In the genomic region with DNA sequence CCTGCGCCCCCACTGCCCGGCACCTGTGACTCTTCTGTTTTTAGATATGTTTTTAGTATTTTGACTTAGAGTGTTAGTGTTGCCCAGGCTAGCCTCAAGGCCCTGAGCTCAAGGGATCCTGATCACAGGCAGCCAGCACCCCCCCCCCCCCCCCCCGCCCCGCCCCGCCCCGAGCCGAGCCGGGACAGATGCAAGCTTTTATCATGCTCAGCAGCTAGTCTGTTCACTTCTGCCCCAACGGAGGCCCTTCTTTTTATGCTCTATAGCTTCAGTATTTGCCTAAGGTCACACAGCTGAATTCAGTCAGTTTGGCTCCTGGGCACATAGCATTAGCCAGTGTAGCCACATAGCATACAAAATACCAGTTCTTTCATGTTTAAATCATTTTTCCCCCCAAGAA, we compare ENCODE assay signal across 31 mouse cellular contexts. TPM values are rescaled to one million over a fixed set of nuclear protein-coding genes. Genes with fewer than 3 reads are reported as not detected.
DNase-seq lines count a peak whose midpoint lies in the region; ATAC-seq lines count a peak whose summit lies in the region.
"Had no signal": no experiment of that assay in that cellular context is flagged by ENCODE, and none has a peak within 500 bp of the region (broad histone marks: within the 10 kb centered on the region; RNA-seq: fewer than 3 reads in every experiment).

No protein-coding gene starts in this region.

- no peak overlapping the region for H3K27ac ChIP-seq in midbrain, embryonic 11.5 days (ENCODE audit: low read depth, low read length)
- no peak overlapping the region for H3K27ac ChIP-seq in midbrain, embryonic 15.5 days
- peak overlapping the region; percentile 58 for H3K27ac ChIP-seq in liver, embryonic 13.5 days
- H3K27ac ChIP-seq: embryonic facial prominence, embryonic 15.5 days; forebrain, embryonic 10.5 days; heart, embryonic 15.5 days; hindbrain, embryonic 13.5 days; macrophage; neural tube, embryonic 15.5 days had no signal

- no peak overlapping the region for H3K9ac ChIP-seq in midbrain, embryonic 11.5 days (ENCODE audit: low read length)
- no peak overlapping the region for H3K9ac ChIP-seq in midbrain, embryonic 15.5 days
- no peak overlapping the region for H3K9ac ChIP-seq in liver, embryonic 13.5 days
- H3K9ac ChIP-seq: embryonic facial prominence, embryonic 15.5 days; heart, embryonic 15.5 days; hindbrain, embryonic 13.5 days; neural tube, embryonic 15.5 days had no signal

- 49% methylated on average over 7 of the region's 9 CpGs for WGBS in midbrain, embryonic 11.5 days
- 45% methylated on average over 9 of the region's 9 CpGs for WGBS in midbrain, embryonic 15.5 days
- WGBS in liver, embryonic 13.5 days (ENCODE audit: insufficient replicate concordance): 35% methylated on average over 7 of the region's 9 CpGs

- no peaks in the 10 kb centered on the region for H3K36me3 ChIP-seq in midbrain, embryonic 11.5 days (ENCODE audit: control insufficient read depth, insufficient read depth, low read length)
- no peaks in the 10 kb centered on the region for H3K36me3 ChIP-seq in midbrain, embryonic 15.5 days (replicated peaks)
- no peaks in the 10 kb centered on the region for H3K36me3 ChIP-seq in liver, embryonic 13.5 days
- H3K36me3 ChIP-seq: embryonic facial prominence, embryonic 15.5 days; forebrain, embryonic 10.5 days; G1E; heart, embryonic 15.5 days; hindbrain, embryonic 13.5 days; neural tube, embryonic 15.5 days had no signal

- no peaks in the 10 kb centered on the region for H3K27me3 ChIP-seq in midbrain, embryonic 11.5 days (ENCODE audit: control insufficient read depth, insufficient read depth, low read length)
- H3K27me3 ChIP-seq in midbrain, embryonic 15.5 days (replicated peaks): no peaks in the 10 kb centered on the region
- H3K27me3 ChIP-seq in liver, embryonic 13.5 days: no peaks in the 10 kb centered on the region
- H3K27me3 ChIP-seq: embryonic facial prominence, embryonic 15.5 days; heart, embryonic 15.5 days; hindbrain, embryonic 13.5 days; neural tube, embryonic 15.5 days had no signal

- ATAC-seq in midbrain, embryonic 11.5 days (ENCODE audit: low FRiP score): peak; percentile 65; the same call in 1 of the 2 replicates
- no peak for ATAC-seq in midbrain, embryonic 15.5 days (replicated peaks)
- ATAC-seq in liver, embryonic 13.5 days (ENCODE audit: low read depth): peak; percentile 88

- no peak overlapping the region for H3K4me2 ChIP-seq in midbrain, embryonic 11.5 days
- no peak overlapping the region for H3K4me2 ChIP-seq in midbrain, embryonic 15.5 days
- peak overlapping the region; percentile 38 for H3K4me2 ChIP-seq in liver, embryonic 13.5 days
- H3K4me2 ChIP-seq: embryonic facial prominence, embryonic 15.5 days; heart, embryonic 15.5 days; hindbrain, embryonic 13.5 days; neural tube, embryonic 15.5 days had no signal

- no peaks in the 10 kb centered on the region for H3K9me3 ChIP-seq in midbrain, embryonic 11.5 days (ENCODE audit: control insufficient read depth, low read length)
- H3K9me3 ChIP-seq in midbrain, embryonic 15.5 days: no peaks in the 10 kb centered on the region
- H3K9me3 ChIP-seq in liver, embryonic 13.5 days (replicated peaks): no peaks in the 10 kb centered on the region
- H3K9me3 ChIP-seq: embryonic facial prominence, embryonic 15.5 days; forebrain, embryonic 10.5 days; G1E; heart, embryonic 15.5 days; hindbrain, embryonic 13.5 days; neural tube, embryonic 15.5 days had no signal

- H3K4me3 ChIP-seq in midbrain, embryonic 11.5 days (ENCODE audit: low read depth, low read length): no peak overlapping the region
- no peak overlapping the region for H3K4me3 ChIP-seq in midbrain, embryonic 15.5 days
- no peak overlapping the region for H3K4me3 ChIP-seq in liver, embryonic 13.5 days (replicated peaks)
- H3K4me3 ChIP-seq: embryonic facial prominence, embryonic 15.5 days; forebrain, embryonic 10.5 days; heart, embryonic 15.5 days; hindbrain, embryonic 13.5 days; myocyte; neural tube, embryonic 15.5 days had no signal

- no peaks in the 10 kb centered on the region; the same call in 1 of the 2 replicates for H3K4me1 ChIP-seq in midbrain, embryonic 11.5 days (ENCODE audit: control insufficient read depth, insufficient read depth, low read length)
- no peaks in the 10 kb centered on the region for H3K4me1 ChIP-seq in midbrain, embryonic 15.5 days
- peaks cover 48% of the 10 kb centered on the region for H3K4me1 ChIP-seq in liver, embryonic 13.5 days (replicated peaks)
- H3K4me1 ChIP-seq: embryonic facial prominence, embryonic 15.5 days; heart, embryonic 15.5 days; neural tube, embryonic 15.5 days had no signal

- no peak for DNase-seq in midbrain, embryonic 11.5 days (ENCODE audit: low spot score, missing footprints)
- peak; percentile 82 for DNase-seq in R1 (ENCODE audit: low read depth, low spot score)
- DNase-seq in liver, embryonic 13.5 days: no peak
- peak; percentile 17 for DNase-seq in yolk sac, embryonic 10.5 days (ENCODE audit: low spot score)
- no peak for DNase-seq in adrenal gland, postnatal 36 days
- DNase-seq in layer of hippocampus, adult 11-12 months (ENCODE audit: low spot score): no peak
- DNase-seq: cerebellum, adult 18-20 months; cerebellum, postnatal 25 days; kidney, adult 9 months; kidney, postnatal 36 days; layer of hippocampus, adult 9-11 months; midbrain, embryonic 14.5 days; right cerebral cortex, postnatal 25 days had no signal

RNA-seq across cellular contexts. Expression of gene Gm6169, which starts 12.7 kb away (rescaled TPM):
- polyA plus RNA-seq in midbrain, embryonic 11.5 days (2014; fragmentation: Nextera tagmentation; extraction: Ambion mirVana): 0.48 and 0.53 TPM in 2 replicates
- 0.64 and 0.77 TPM in 2 replicates for polyA plus RNA-seq in midbrain, embryonic 15.5 days (2015; fragmentation: Nextera tagmentation; extraction: Ambion mirVana)
- polyA plus RNA-seq in liver, embryonic 13.5 days (2015; fragmentation: Nextera tagmentation; extraction: Ambion mirVana): 0.79 and 0.97 TPM in 2 replicates
- 10 to 100 TPM in 1 of 2 experiments, 1 to 10 TPM in 1; 1.1 to 10.4 TPM for total RNA-seq in adrenal gland, postnatal 36 days (2021)

RNA-seq across cellular contexts. Expression of gene Fam169a, which starts 19.2 kb away (rescaled TPM):
- 13.9 and 14.0 TPM in 2 replicates for polyA plus RNA-seq in midbrain, embryonic 11.5 days (2014; fragmentation: Nextera tagmentation; extraction: Ambion mirVana)
- 27.2 and 31.7 TPM in 2 replicates for polyA plus RNA-seq in midbrain, embryonic 15.5 days (2015; fragmentation: Nextera tagmentation; extraction: Ambion mirVana)
- 2.1 and 2.3 TPM in 2 replicates for polyA plus RNA-seq in liver, embryonic 13.5 days (2015; fragmentation: Nextera tagmentation; extraction: Ambion mirVana)
- 10 to 100 TPM in 1 of 2 experiments, 1 to 10 TPM in 1; 1.8 to 14.0 TPM for total RNA-seq in adrenal gland, postnatal 36 days (2021)
- polyA plus RNA-seq: G1E; spleen, adult 2 months had no signal

RNA-seq across cellular contexts. Expression of gene Gfm2, which starts 51.4 kb away (rescaled TPM):
- polyA plus RNA-seq in midbrain, embryonic 11.5 days (2014; fragmentation: Nextera tagmentation; extraction: Ambion mirVana): 32.8 and 36.6 TPM in 2 replicates
- 31.4 and 36.4 TPM in 2 replicates for polyA plus RNA-seq in midbrain, embryonic 15.5 days (2015; fragmentation: Nextera tagmentation; extraction: Ambion mirVana)
- 21.4 and 24.6 TPM in 2 replicates for polyA plus RNA-seq in liver, embryonic 13.5 days (2015; fragmentation: Nextera tagmentation; extraction: Ambion mirVana)
- total RNA-seq in adrenal gland, postnatal 36 days (2021): 10 to 100 TPM; 40.5 to 46.5 TPM

RNA-seq across cellular contexts. Expression of gene Nsa2, which starts 51.4 kb away (rescaled TPM):
- polyA plus RNA-seq in midbrain, embryonic 11.5 days (2014; fragmentation: Nextera tagmentation; extraction: Ambion mirVana): 64.7 and 69.8 TPM in 2 replicates
- 33.0 and 35.2 TPM in 2 replicates for polyA plus RNA-seq in midbrain, embryonic 15.5 days (2015; fragmentation: Nextera tagmentation; extraction: Ambion mirVana)
- 38.2 and 43.6 TPM in 2 replicates for polyA plus RNA-seq in liver, embryonic 13.5 days (2015; fragmentation: Nextera tagmentation; extraction: Ambion mirVana)
- 10 to 100 TPM; 65.3 to 68.8 TPM for total RNA-seq in adrenal gland, postnatal 36 days (2021)

RNA-seq across cellular contexts. Expression of gene 1700029F12Rik, which starts 52.2 kb away (rescaled TPM):
- polyA plus RNA-seq in midbrain, embryonic 11.5 days (2014; fragmentation: Nextera tagmentation; extraction: Ambion mirVana): not detected in 2 replicates
- polyA plus RNA-seq in midbrain, embryonic 15.5 days (2015; fragmentation: Nextera tagmentation; extraction: Ambion mirVana): not detected in 2 replicates
- not detected in 2 replicates for polyA plus RNA-seq in liver, embryonic 13.5 days (2015; fragmentation: Nextera tagmentation; extraction: Ambion mirVana)
- not detected for total RNA-seq in adrenal gland, postnatal 36 days (2021)
- total RNA-seq: G1E; gastrocnemius, adult 18-20 months; granulocyte monocyte progenitor cell, adult 5-6 weeks; left cerebral cortex, postnatal 10 days had no signal
- polyA plus RNA-seq: C2C12; embryonic facial prominence, embryonic 15.5 days; forebrain, embryonic 10.5 days; G1E; heart, embryonic 15.5 days; hindbrain, embryonic 13.5 days; intestine, embryonic 14.5 days; limb, embryonic 14.5 days; lung, embryonic 16.5 days; macrophage; midbrain, embryonic 14.5 days; myocyte; neural tube, embryonic 15.5 days; stomach, embryonic 16.5 days had no signal

Comparison
In these comparisons a context has a peak if more than half of its experiments do, and no peak if none do; other contexts are left out.
1. DNase-seq: peak in R1 (single experiment) and yolk sac, embryonic 10.5 days (single experiment); none in midbrain, embryonic 11.5 days (single experiment), liver, embryonic 13.5 days (single experiment), adrenal gland, postnatal 36 days (0 of 2) and layer of hippocampus, adult 11-12 months (single experiment).